Mouse (Mus musculus): Measurements from ENCODE around the gene Tmem170b. TPM values are rescaled to one million over a fixed set of nuclear protein-coding genes. Genes with fewer than 3 reads are reported as not detected.

Tmem170b gene
- total RNA-seq, 2 experiments from 2014 or later = 83.5 to 85.9 TPM

GRCm38 (mm10) chr13:41685499-41685898 is 79.8 kb downstream of the Tmem170b start:
- intact Hi-C loops (cut with DNase I) = no loop called here
- DNase-seq (ENCODE audit: extremely low spot score in 1 of 2, low spot score in 2 of 2) = no peak

GRCm38 (mm10) chr13:41689055-41689454 is 83.3 kb downstream of the Tmem170b start:
- intact Hi-C loops (cut with DNase I) = no loop called here
- no peak for DNase-seq (ENCODE audit: extremely low spot score in 1 of 2, low spot score in 2 of 2)

GRCm38 (mm10) chr13:41689598-41690045 is 83.9 kb downstream of the Tmem170b start:
- DNase-seq (ENCODE audit: extremely low spot score in 1 of 2, low spot score in 2 of 2) = no peak
- intact Hi-C loops (cut with DNase I) = no loop called here

Other genes starting within 250 kb of the Tmem170b start
- gene Nedd9, start 118.5 kb upstream of the Tmem170b start, total RNA-seq (2021) = 10 to 100 TPM in 1 of 2 experiments, 1 to 10 TPM in 1; 9.4 to 14.5 TPM
- gene Adtrp, start 241.8 kb downstream of the Tmem170b start, total RNA-seq (2021) = under 1 TPM; 0.56 to 0.59 TPM